Mouse (Mus musculus): ENCODE measurements around the gene Tnfrsf26.
"Not testable (repeated sequence)": the region's sequence is repeated elsewhere in the genome, so short reads cannot be mapped to it uniquely, and the experiment has no call there.

Tnfrsf26 gene

GRCm38 (mm10) chr7:143628540-143628939, at the start of gene Tnfrsf26:
TSS of gene Tnfrsf26 (minus strand) at chr7:143628722.
- peak; percentile 64 for DNase-seq (ENCODE audit: low read depth)

GRCm38 (mm10) chr7:143666427-143667311, 38.1 kb upstream of the Tnfrsf26 start:
- DNase-seq (ENCODE audit: low read depth), result peak; percentile 82

- no peak for DNase-seq (ENCODE audit: low read depth)
Measured at GRCm38 (mm10) chr7:143663470-143663869, 34.9 kb upstream of the Tnfrsf26 start.

GRCm38 (mm10) chr7:143660797-143661196, 32.3 kb upstream of the Tnfrsf26 start:
- no peak for DNase-seq (ENCODE audit: low read depth)

GRCm38 (mm10) chr7:143649769-143650346, 21.3 kb upstream of the Tnfrsf26 start:
- not testable (repeated sequence) for DNase-seq (ENCODE audit: low read depth)

GRCm38 (mm10) chr7:143649034-143649768, 20.7 kb upstream of the Tnfrsf26 start, which contains the start of gene Tnfrsf22:
TSS of gene Tnfrsf22 (minus strand) at chr7:143649661.
- no peak for DNase-seq (ENCODE audit: low read depth)

GRCm38 (mm10) chr7:143643949-143644348, 15.4 kb upstream of the Tnfrsf26 start:
- peak; percentile 86 for DNase-seq (ENCODE audit: low read depth)

- peak; percentile 70 for DNase-seq (ENCODE audit: low read depth)
Measured at GRCm38 (mm10) chr7:143636674-143637073, 8.2 kb upstream of the Tnfrsf26 start.

GRCm38 (mm10) chr7:143631503-143631902, 3.0 kb upstream of the Tnfrsf26 start:
- DNase-seq (ENCODE audit: low read depth), result peak; percentile 89

GRCm38 (mm10) chr7:143629501-143629900, 979 bp upstream of the Tnfrsf26 start:
- peak; percentile 68 for DNase-seq (ENCODE audit: low read depth)

- DNase-seq (ENCODE audit: low read depth), result peak; percentile 84
Measured at GRCm38 (mm10) chr7:143627555-143628286, 801 bp downstream of the Tnfrsf26 start.

GRCm38 (mm10) chr7:143626178-143626577, 2.3 kb downstream of the Tnfrsf26 start:
- DNase-seq (ENCODE audit: low read depth), result no peak

- DNase-seq (ENCODE audit: low read depth), result peak; percentile 78
Measured at GRCm38 (mm10) chr7:143625151-143625550, 3.4 kb downstream of the Tnfrsf26 start.

- DNase-seq (ENCODE audit: low read depth), result peak; percentile 52
Measured at GRCm38 (mm10) chr7:143624561-143624960, 4.0 kb downstream of the Tnfrsf26 start.

- peak; percentile 41 for DNase-seq (ENCODE audit: low read depth)
Measured at GRCm38 (mm10) chr7:143620951-143621350, 7.6 kb downstream of the Tnfrsf26 start.

GRCm38 (mm10) chr7:143614404-143615135, 14.0 kb downstream of the Tnfrsf26 start:
- DNase-seq (ENCODE audit: low read depth), result peak; percentile 62

GRCm38 (mm10) chr7:143612215-143612614, 16.3 kb downstream of the Tnfrsf26 start:
- DNase-seq (ENCODE audit: low read depth), result peak; percentile 60

GRCm38 (mm10) chr7:143605321-143605720, 23.2 kb downstream of the Tnfrsf26 start:
- DNase-seq (ENCODE audit: low read depth), result peak; percentile 80

- no peak for DNase-seq (ENCODE audit: low read depth)
Measured at GRCm38 (mm10) chr7:143604889-143605288, 23.6 kb downstream of the Tnfrsf26 start.

- peak; percentile 71 for DNase-seq (ENCODE audit: low read depth)
Measured at GRCm38 (mm10) chr7:143601705-143602104, 26.8 kb downstream of the Tnfrsf26 start.

- no peak for DNase-seq (ENCODE audit: low read depth)
Measured at GRCm38 (mm10) chr7:143600231-143600740, 28.2 kb downstream of the Tnfrsf26 start.

All from 416B (cell line).